Mouse (Mus musculus) leukemia stem cell, adult 10-12 weeks (primary cell): ENCODE results near the gene Rnf6. TPM values are rescaled to one million over a fixed set of nuclear protein-coding genes. Genes with fewer than 3 reads are reported as not detected.

Experiments used
- polyA plus RNA-seq: library from polyadenylated mRNA; stranded (reverse); fragments of >175 nt; gene quantifications from 2 replicates; pipeline ENCODE4 v1.2.3, GENCODE M21; 2012; ENCODE audit warnings: low replicate concordance

Gene Rnf6
- polyA plus RNA-seq, result 8.3 and 17.4 TPM in 2 replicates

DNA sequence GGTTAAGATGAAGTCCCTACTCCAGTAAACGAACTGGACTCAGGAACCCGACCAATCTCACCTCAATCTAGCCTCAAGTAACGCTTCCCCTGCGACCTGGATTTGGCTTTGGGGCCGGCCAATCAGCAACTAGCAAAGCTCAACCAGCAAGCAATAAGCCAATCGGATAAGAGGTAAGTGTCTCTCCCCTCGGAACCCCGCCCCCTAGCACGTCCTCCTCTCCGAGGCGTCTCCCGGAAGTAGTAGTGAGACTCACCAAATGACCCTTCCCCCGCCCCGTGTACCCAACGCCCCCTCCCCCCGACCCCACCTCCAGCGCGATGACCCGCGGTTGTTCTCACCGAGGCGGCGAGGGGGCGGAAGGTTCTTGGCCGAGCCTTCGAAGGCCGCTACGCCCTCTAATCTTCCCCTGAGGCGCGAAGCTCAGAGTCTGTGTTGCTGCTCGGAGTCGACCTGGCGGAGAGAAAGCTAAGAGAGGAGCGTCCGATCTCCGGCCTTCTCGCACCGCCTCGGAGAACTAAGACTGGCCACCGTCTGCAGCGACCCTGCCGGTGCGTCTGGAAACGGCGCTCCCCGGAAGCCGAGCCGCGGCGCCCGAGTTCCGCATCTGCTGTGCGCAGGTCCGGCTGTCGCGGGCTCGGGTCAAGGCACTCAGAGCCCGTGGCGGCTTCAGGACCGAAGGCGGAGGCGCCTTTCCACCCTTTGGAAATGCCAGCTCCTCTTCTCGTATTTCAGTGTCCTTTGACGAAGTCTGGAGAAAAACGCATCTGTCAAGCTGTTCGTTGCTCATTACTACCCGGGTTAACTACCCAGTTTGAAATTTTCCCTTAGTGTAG, at the start of gene Rnf6:
Rnf6 (minus strand) TSS at position 677 of the 836 bp plus-strand sequence.

DNA sequence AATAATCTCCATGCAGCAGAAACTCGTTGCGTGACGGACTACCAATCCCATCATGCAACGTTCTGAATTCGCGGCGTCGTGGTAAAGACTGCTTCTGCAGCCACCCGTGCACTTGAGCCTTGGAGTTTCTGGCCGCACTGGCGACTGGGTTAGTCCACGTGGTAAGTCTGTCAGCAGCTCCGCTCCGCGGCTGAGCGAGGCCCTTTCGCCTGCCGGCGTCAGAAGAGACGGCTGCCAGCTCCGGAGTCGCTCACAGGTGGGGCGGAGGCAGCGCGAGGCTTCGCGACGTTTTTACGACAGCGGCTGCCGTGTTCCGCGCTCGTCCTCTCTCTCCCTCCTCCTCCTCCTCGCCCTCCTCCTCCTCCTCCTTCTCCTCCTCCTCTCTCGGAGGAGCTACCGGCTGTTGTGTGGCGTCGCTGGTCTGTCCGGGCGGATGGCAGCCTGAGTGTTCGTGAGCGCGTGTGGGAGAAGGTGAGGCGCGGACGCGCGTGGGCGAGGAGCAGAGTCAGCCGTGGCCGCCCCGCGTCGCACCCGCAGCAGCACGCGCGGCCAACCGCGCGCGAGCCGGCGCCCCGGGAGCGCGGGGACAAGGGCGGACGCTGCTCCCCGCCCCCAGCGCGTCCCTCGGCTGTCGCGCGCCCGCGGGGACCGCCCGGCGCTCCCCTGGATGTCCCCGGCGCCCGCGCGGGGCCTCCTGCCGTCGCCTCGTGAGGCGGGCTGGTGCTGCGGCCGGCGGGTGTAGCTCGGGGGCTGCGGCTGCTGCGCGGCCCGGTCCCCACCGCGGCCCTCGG, 9.7 kb upstream of the Rnf6 start, which contains the start of gene Cdk8:
Cdk8 (plus strand) TSS at position 367 of the 791 bp plus-strand sequence.

DNA sequence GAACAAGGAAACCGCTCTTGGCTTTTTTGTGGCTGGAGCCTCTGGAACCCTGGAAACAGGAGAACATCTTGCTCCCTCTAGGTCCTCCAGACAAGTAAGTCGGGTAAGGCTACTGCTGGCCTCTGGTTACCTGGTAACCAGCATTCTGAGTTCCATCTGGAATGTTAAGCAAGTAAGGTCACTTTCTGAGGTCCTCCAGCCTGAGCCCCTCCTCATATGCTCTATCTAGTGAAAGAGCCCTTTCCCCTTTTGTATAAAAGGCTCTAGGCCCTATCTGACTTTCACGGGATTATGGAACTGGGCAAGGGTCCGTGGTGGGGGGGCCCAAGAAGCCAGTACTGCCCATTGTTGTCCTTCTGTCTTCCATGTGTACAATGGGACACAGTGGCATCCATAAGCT, 36.2 kb downstream of the Rnf6 start, which contains the start of gene 1700001J03Rik:
1700001J03Rik (minus strand) TSS at position 101 of the 400 bp plus-strand sequence.

DNA sequence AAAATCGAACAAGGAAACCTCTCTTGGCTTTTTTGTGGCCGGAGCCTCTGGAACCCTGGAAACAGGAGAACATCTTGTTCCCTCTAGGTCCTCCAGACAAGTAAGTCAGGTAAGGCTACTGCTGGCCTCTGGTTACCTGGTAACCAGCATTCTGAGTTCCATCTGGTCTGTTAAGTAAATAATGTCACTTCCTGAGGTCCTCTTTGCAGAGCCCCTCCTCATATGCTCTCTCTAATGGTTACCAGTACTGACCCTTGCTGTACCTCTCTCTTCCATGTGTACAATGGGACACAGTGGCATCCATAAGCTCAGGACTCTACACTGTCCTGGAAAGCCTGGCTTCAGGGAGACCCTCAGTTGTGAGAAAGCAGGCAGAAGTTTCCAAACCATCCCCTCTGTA, 50.7 kb downstream of the Rnf6 start, which contains the start of gene Gm6309:
Gm6309 (minus strand) TSS at position 101 of the 400 bp plus-strand sequence.

DNA sequence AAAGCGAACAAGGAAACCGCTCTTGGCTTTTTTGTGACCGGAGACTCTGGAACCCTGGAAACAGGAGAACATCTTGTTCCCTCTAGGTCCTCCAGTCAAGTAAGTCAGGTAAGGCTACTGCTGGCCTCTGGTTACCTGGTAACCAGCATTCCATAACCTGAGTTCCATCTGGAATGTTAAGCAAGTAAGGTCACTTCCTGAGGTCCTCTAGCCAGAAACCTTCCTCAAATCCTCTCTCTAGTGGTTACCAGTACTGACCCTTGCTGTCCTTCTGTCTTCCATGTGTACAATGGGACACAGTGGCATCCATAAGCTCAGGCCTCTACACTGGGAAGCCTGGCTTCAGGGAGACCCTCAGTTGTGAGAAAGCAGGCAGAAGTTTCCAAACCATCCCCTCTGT, 60.9 kb downstream of the Rnf6 start, which contains the start of gene Gm5565:
Gm5565 (minus strand) TSS at position 101 of the 400 bp plus-strand sequence.

Other genes with a start within 250 kb of the Rnf6 start
- not detected in 2 replicates for gene Cyp3a25, start 211.9 kb downstream of the Rnf6 start, polyA plus RNA-seq
- not detected in 2 replicates for gene Cyp3a59, start 142.3 kb downstream of the Rnf6 start, polyA plus RNA-seq
- gene Gm5565, start 61.0 kb downstream of the Rnf6 start, polyA plus RNA-seq, result not detected in 2 replicates
- gene Gm6309, start 50.8 kb downstream of the Rnf6 start, polyA plus RNA-seq, result not detected in 2 replicates
- gene 1700001J03Rik, start 36.3 kb downstream of the Rnf6 start, polyA plus RNA-seq, result not detected in 2 replicates
- 22.1 and 26.3 TPM in 2 replicates for gene Cdk8, start 9.7 kb upstream of the Rnf6 start, polyA plus RNA-seq
- 0.07 and 0.13 TPM in 2 replicates for gene Wasf3, start 163.4 kb upstream of the Rnf6 start, polyA plus RNA-seq